Mouse (Mus musculus): Measurements from ENCODE around the gene Hspb6. TPM values are rescaled to one million over a fixed set of nuclear protein-coding genes. Genes with fewer than 3 reads are reported as not detected.
A peak's percentile ranks its signal among the peaks of the same experiment; 100 is the strongest.

Hspb6 gene
- polyA plus RNA-seq (2016; fragmentation: Nextera tagmentation; extraction: Ambion mirVana): 9.5 and 10.9 TPM in 2 replicates

DNA sequence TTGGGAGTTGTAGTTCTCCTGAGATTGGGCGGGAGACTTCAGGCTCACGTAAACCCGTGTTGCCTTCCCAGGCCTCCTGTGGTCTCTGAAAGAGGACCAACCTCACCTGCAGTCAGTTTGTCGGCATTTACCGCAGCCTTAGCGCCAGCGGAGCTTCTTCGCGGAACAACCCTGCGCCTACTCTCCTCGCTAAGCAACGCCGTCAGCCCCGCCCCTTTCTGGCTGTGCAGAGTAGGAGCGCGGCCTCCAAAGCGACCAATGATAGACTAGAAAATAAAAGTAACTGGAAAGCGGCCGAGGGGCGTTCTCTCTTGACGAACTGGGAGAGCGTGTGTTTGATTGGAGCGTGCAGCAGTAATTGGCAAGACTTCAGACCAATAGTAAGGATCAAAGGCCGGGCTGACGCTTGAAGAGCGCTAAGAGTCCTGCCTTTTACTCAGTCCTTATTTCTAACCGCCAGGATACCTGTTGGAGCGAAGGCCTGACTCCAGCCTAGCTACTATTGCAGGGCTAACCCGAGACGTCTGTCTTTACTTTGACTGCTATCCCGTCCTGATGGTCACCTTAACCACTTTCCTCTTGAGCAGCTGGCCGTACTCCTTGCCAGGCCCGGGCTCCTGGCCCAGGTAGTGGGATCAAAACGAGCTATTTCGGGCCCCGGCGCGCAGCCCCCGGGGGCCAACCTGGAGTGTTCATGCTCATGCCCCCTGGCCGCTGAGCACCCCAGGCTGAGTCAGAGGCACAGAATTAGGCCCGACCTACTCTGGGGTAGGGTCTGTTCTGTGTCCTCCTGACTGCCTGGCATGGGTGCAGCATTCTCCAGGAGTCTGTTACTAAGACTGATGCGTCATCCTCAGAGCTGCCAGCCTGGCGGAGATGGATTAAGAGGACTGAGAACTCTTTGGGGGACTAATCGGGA is at the start of gene Hspb6, which contains the start of gene Proser3:
Gene Hspb6 (plus strand): TSS at position 77 of the 919 bp plus-strand sequence.
Gene Proser3 (minus strand): TSS at position 198 of the 919 bp plus-strand sequence.
- no peaks in the 10 kb centered on the region for H3K27me3 ChIP-seq
- WGBS: 1% methylated on average over 44 of the region's 44 CpGs
- H3K4me2 ChIP-seq: peak within 1 kb of the TSS; percentile 89
- peak within 1 kb of the TSS; percentile 75 for H3K9ac ChIP-seq (replicated peaks)
- H3K27ac ChIP-seq: peak within 1 kb of the TSS; percentile 96
- peaks cover 13% of the 10 kb centered on the region for H3K4me1 ChIP-seq (replicated peaks)
- H3K9me3 ChIP-seq: no peaks in the 10 kb centered on the region
- peaks cover 52% of the 10 kb centered on the region for H3K36me3 ChIP-seq
- ATAC-seq (ENCODE audit: insufficient number of reproducible peaks, insufficient read depth, low FRiP score, low TSS enrichment, low read depth): peak; percentile 94
- peak within 1 kb of the TSS; percentile 52 for H3K4me3 ChIP-seq (replicated peaks)

DNA sequence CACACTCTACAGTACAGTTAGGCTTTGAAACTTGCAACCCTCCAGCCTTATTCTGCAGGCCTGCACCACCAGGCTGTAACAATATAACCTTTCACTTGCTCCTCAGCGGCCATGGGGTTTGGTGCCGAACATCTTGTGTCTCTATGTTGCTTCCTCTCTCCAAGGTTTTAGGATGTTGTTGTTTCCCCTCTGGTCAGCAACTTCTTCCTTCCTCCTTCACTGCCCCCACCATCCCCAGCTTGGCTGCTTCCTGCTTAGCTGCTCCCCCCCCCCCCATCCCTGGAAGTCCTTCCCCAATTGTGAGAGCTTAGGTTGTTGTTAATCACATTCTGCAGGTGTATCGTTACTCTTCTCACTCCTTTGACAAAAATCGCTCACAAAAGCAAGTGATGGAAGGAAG is 43.9 kb upstream of the Hspb6 start:
- Histone ChIP-seq H3K4me1 (replicated peaks) (no peaks in the 10 kb centered on the region), H3K27me3 (no peaks in the 10 kb centered on the region), H3K9me3 (no peaks in the 10 kb centered on the region), H3K36me3 (no peaks in the 10 kb centered on the region), H3K27ac (no peak overlapping the region), H3K9ac (replicated peaks) (no peak overlapping the region), H3K4me3 (replicated peaks) (no peak overlapping the region), H3K4me2 (no peak overlapping the region)
- 70% methylated on average over 4 of the region's 4 CpGs for WGBS
- ATAC-seq (ENCODE audit: insufficient number of reproducible peaks, insufficient read depth, low FRiP score, low TSS enrichment, low read depth): no peak

GRCm38 (mm10) chr7:30515003-30515760 is 36.8 kb upstream of the Hspb6 start:
- Histone ChIP-seq H3K27me3 (no peaks in the 10 kb centered on the region), H3K4me3 (replicated peaks) (no peak overlapping the region), H3K4me2 (no peak overlapping the region), H3K4me1 (replicated peaks) (no peaks in the 10 kb centered on the region), H3K9me3 (no peaks in the 10 kb centered on the region), H3K36me3 (no peaks in the 10 kb centered on the region), H3K27ac (no peak overlapping the region), H3K9ac (replicated peaks) (no peak overlapping the region)
- no peak for ATAC-seq (ENCODE audit: insufficient number of reproducible peaks, insufficient read depth, low FRiP score, low TSS enrichment, low read depth)
- 54% methylated on average over 24 of the region's 24 CpGs for WGBS

- Histone ChIP-seq H3K27me3 (no peaks in the 10 kb centered on the region), H3K4me1 (replicated peaks) (no peaks in the 10 kb centered on the region), H3K4me2 (no peak overlapping the region), H3K9me3 (no peaks in the 10 kb centered on the region), H3K4me3 (replicated peaks) (no peak overlapping the region), H3K27ac (no peak overlapping the region), H3K9ac (replicated peaks) (no peak overlapping the region), H3K36me3 (peaks cover 9% of the 10 kb centered on the region)
- 40% methylated on average over 8 of the region's 8 CpGs for WGBS
- no peak for ATAC-seq (ENCODE audit: insufficient number of reproducible peaks, insufficient read depth, low FRiP score, low TSS enrichment, low read depth)
Observed at GRCm38 (mm10) chr7:30518325-30518724, 33.7 kb upstream of the Hspb6 start.

DNA sequence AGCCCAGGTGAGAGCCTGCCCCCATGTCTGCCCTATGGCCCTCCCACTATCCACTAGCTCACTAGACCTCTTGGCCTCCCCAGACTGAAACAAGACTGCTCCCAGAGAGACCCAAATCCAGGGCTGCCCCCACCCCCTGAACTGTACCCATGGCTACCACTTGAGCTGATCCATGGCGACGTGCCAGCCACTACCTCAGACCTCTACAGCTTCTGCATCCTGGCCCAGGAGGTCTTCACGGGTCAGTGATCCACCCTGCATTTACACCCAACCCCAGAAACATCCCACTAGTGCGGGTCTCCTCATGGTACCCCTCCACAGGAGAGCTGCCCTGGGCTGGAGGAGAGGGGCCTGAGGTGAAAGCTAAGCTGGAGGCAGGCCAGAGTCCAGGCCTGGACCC is 31.6 kb upstream of the Hspb6 start:
- Histone ChIP-seq H3K36me3 (peaks cover 29% of the 10 kb centered on the region), H3K27ac (no peak overlapping the region), H3K4me3 (replicated peaks) (no peak overlapping the region), H3K4me1 (replicated peaks) (no peaks in the 10 kb centered on the region), H3K9me3 (no peaks in the 10 kb centered on the region), H3K9ac (replicated peaks) (no peak overlapping the region), H3K27me3 (no peaks in the 10 kb centered on the region), H3K4me2 (no peak overlapping the region)
- 0 out of 2 replicates have a peak, but pooled peaks have one; percentile 32 for ATAC-seq (ENCODE audit: insufficient number of reproducible peaks, insufficient read depth, low FRiP score, low TSS enrichment, low read depth)
- WGBS: 89% methylated on average over 4 of the region's 4 CpGs

GRCm38 (mm10) chr7:30520856-30521255 is 31.1 kb upstream of the Hspb6 start:
- H3K27me3 ChIP-seq: no peaks in the 10 kb centered on the region
- ATAC-seq (ENCODE audit: insufficient number of reproducible peaks, insufficient read depth, low FRiP score, low TSS enrichment, low read depth): no peak
- H3K27ac ChIP-seq: no peak overlapping the region
- WGBS: 79% methylated on average over 5 of the region's 5 CpGs
- 0 out of 2 replicates have a peak, but pooled peaks cover 2% of the 10 kb centered on the region for H3K4me1 ChIP-seq (replicated peaks)
- no peak overlapping the region for H3K4me2 ChIP-seq
- H3K4me3 ChIP-seq (replicated peaks): no peak overlapping the region
- H3K9me3 ChIP-seq: no peaks in the 10 kb centered on the region
- H3K9ac ChIP-seq (replicated peaks): no peak overlapping the region
- H3K36me3 ChIP-seq: peaks cover 34% of the 10 kb centered on the region

DNA sequence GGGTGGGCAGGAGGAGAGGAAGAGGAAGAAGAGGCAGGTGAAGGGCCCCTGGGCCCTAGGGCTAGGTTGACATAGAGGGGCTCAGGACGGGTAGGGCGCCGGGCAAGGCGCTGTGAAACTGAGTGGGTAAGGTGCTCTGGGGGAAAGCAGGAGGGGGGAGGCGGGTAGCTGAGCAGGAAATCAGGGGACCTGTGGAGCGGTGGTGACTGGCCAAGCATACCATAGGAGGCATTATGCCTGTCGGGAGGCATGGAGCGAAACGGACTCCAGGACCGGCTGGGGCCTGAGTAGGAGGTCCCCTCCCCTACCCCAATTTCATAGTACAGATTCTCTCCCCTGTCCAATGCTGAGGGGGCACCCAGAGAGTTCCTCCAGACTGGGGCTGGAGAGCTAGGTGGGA is 29.1 kb upstream of the Hspb6 start:
- peaks cover 14% of the 10 kb centered on the region for H3K4me1 ChIP-seq (replicated peaks)
- ATAC-seq (ENCODE audit: insufficient number of reproducible peaks, insufficient read depth, low FRiP score, low TSS enrichment, low read depth): no peak
- H3K27me3 ChIP-seq: no peaks in the 10 kb centered on the region
- H3K27ac ChIP-seq: no peak overlapping the region
- WGBS: 78% methylated on average over 9 of the region's 10 CpGs
- H3K4me2 ChIP-seq: no peak overlapping the region
- H3K9me3 ChIP-seq: no peaks in the 10 kb centered on the region
- no peak overlapping the region for H3K4me3 ChIP-seq (replicated peaks)
- H3K9ac ChIP-seq (replicated peaks): no peak overlapping the region
- peaks cover 54% of the 10 kb centered on the region for H3K36me3 ChIP-seq

- ATAC-seq (ENCODE audit: insufficient number of reproducible peaks, insufficient read depth, low FRiP score, low TSS enrichment, low read depth): no peak
- H3K9ac ChIP-seq (replicated peaks): no peak overlapping the region
- no peak overlapping the region for H3K27ac ChIP-seq
- WGBS: 80% methylated on average over 6 of the region's 6 CpGs
- H3K4me2 ChIP-seq: no peak overlapping the region
- no peaks in the 10 kb centered on the region for H3K9me3 ChIP-seq
- peaks cover 70% of the 10 kb centered on the region for H3K36me3 ChIP-seq
- peaks cover 14% of the 10 kb centered on the region for H3K4me1 ChIP-seq (replicated peaks)
- no peak overlapping the region for H3K4me3 ChIP-seq (replicated peaks)
- H3K27me3 ChIP-seq: no peaks in the 10 kb centered on the region
Observed at GRCm38 (mm10) chr7:30524487-30524886, 27.5 kb upstream of the Hspb6 start.

DNA sequence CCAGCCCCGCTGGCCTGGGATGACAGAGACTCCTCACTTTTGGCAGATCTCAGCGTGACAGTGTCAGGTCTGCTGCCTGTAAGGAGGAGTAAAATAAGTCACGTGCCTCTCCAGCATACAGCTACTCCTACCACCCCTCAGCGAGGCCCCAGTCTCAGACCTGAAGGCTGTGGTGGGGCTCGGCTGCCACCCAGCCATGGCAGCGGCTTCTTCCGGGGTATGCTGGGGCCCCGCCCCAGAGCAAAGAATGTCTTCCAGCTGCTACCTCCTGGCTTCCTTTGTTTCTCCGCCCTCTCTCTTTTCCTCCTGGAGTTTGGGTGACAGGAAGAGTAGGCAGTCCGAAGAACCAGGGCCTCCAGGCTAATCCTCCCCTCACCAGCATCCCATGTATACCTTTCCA is 26.0 kb upstream of the Hspb6 start:
- H3K9ac ChIP-seq (replicated peaks): 0 out of 2 replicates have a peak overlapping the region, but pooled peaks have one; percentile 48
- H3K27ac ChIP-seq: peak overlapping the region; percentile 12; the same call in 1 of the 2 replicates
- 0 out of 2 replicates have a peak overlapping the region, but pooled peaks have one; percentile 13 for H3K4me3 ChIP-seq (replicated peaks)
- ATAC-seq (ENCODE audit: insufficient number of reproducible peaks, insufficient read depth, low FRiP score, low TSS enrichment, low read depth): no peak
- peaks cover 85% of the 10 kb centered on the region for H3K36me3 ChIP-seq
- H3K27me3 ChIP-seq: no peaks in the 10 kb centered on the region
- peak overlapping the region; percentile 32 for H3K4me2 ChIP-seq
- H3K4me1 ChIP-seq (replicated peaks): peaks cover 14% of the 10 kb centered on the region
- 24% methylated on average over 10 of the region's 10 CpGs for WGBS
- no peaks in the 10 kb centered on the region for H3K9me3 ChIP-seq

DNA sequence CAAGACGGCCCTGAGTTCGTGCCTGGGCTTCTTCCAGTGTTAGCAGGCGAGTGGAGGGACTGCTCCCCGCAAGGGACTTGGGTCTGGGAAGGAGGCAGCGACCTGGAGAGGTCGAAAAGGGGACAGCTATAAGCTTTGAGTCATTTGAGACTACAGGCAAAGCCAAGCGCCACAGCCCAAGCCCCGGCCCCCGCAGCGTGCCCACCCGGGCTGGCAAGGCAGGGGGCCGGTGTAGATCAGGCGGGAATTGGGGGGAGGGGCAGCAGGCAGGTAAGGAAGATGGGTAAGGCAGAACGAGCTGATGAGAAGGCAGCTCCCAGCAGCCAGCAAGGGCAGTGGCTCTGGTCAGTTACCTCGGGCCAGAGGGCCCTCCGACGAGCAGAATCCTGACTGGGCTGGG is 25.6 kb upstream of the Hspb6 start:
- H3K4me3 ChIP-seq (replicated peaks): 0 out of 2 replicates have a peak overlapping the region, but pooled peaks have one; percentile 13
- H3K4me1 ChIP-seq (replicated peaks): peaks cover 14% of the 10 kb centered on the region
- peak overlapping the region; percentile 48 for H3K9ac ChIP-seq (replicated peaks)
- peaks cover 89% of the 10 kb centered on the region for H3K36me3 ChIP-seq
- H3K27ac ChIP-seq: no peak overlapping the region
- no peak for ATAC-seq (ENCODE audit: insufficient number of reproducible peaks, insufficient read depth, low FRiP score, low TSS enrichment, low read depth)
- H3K9me3 ChIP-seq: no peaks in the 10 kb centered on the region
- H3K27me3 ChIP-seq: no peaks in the 10 kb centered on the region
- H3K4me2 ChIP-seq: peak overlapping the region; percentile 32
- 21% methylated on average over 17 of the region's 17 CpGs for WGBS

- 84% methylated on average over 14 of the region's 14 CpGs for WGBS
- Histone ChIP-seq H3K36me3 (peaks cover 95% of the 10 kb centered on the region), H3K9ac (replicated peaks) (peak overlapping the region; percentile 48; the same call in 1 of the 2 replicates), H3K27me3 (no peaks in the 10 kb centered on the region), H3K4me3 (replicated peaks) (no peak overlapping the region), H3K27ac (no peak overlapping the region), H3K9me3 (no peaks in the 10 kb centered on the region), H3K4me2 (0 out of 2 replicates have a peak overlapping the region, but pooled peaks have one; percentile 32), H3K4me1 (replicated peaks) (peaks cover 14% of the 10 kb centered on the region)
- ATAC-seq (ENCODE audit: insufficient number of reproducible peaks, insufficient read depth, low FRiP score, low TSS enrichment, low read depth): no peak
Observed at GRCm38 (mm10) chr7:30526981-30527380, 25.0 kb upstream of the Hspb6 start.

All from limb, embryonic 12.5 days (tissue).